Mouse (Mus musculus): ENCODE data around the gene Zic2.

DNA sequence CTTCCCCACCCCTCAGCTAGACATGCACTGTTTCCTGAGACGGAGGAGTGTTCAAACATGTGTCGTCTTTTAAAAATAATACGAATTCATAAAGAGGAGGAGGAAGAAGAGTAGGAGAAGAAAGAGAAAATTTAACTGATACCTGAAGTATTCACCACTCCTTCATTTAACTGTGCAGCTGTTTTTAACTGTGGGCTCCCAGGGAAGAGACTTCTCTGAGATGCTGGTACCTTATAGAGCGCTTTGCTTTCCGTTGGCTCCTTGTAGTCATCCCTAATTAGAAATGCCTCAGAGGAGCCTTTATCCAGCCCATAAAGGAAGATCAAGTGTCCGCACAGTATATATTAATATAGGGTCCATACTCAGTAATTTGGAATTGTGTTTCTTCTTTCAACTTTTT, 16.3 kb downstream of the Zic2 start:
- no peak for TF ChIP-seq CTCF (conservative IDR thresholded peaks at IDR 0.05 in 1 of 2, IDR thresholded peaks at IDR 0.05 in 1 of 2; ENCODE audit: low read depth in 2 of 2, low read length in 2 of 2)
- no peak for TF ChIP-seq POLR2A (IDR thresholded peaks at IDR 0.05; ENCODE audit: low read depth, low read length)
- TF ChIP-seq KAT2A (IDR thresholded peaks at IDR 0.05; ENCODE audit: insufficient replicate concordance, low read length), result no peak
- no peak for TF ChIP-seq MYC (IDR thresholded peaks at IDR 0.05; ENCODE audit: low read depth, low read length)
- no peak for TF ChIP-seq UBTF (IDR thresholded peaks at IDR 0.05; ENCODE audit: low read depth, low read length)
- no peak for TF ChIP-seq EP300 (IDR thresholded peaks at IDR 0.05; ENCODE audit: low read length)
- TF ChIP-seq ZKSCAN1 (IDR thresholded peaks at IDR 0.05; ENCODE audit: borderline replicate concordance, low read depth, low read length), result no peak
- TF ChIP-seq SMC3 (IDR thresholded peaks at IDR 0.05; ENCODE audit: low read depth, low read length), result no peak
- no peak for TF ChIP-seq BHLHE40 (IDR thresholded peaks at IDR 0.05; ENCODE audit: low read depth, low read length)
- TF ChIP-seq ZNF384 (IDR thresholded peaks at IDR 0.05; ENCODE audit: low read depth, low read length), result no peak
- no peak for TF ChIP-seq ZMIZ1 (IDR thresholded peaks at IDR 0.05; ENCODE audit: low read depth, low read length)
- TF ChIP-seq USF1 (IDR thresholded peaks at IDR 0.05; ENCODE audit: low read depth, low read length), result no peak
